Mouse (Mus musculus) CH12.LX (cell line): Measurements from ENCODE around the gene Ush1g. TPM values are rescaled to one million over a fixed set of nuclear protein-coding genes. Genes with fewer than 3 reads are reported as not detected.

Experiments
- DNase-seq: peaks from one replicate; pipeline ENCODE4 v3.0.0-alpha.2; 2013; ENCODE audit errors: extremely low read depth
- H3K27ac ChIP-seq: 2 replicates; pipeline ENCODE4 v1.5.1; 2012; ENCODE audit warnings: low read depth, mild to moderate bottlenecking, control low read depth, moderate library complexity; ENCODE audit not compliant: insufficient read depth
- H3K27me3 ChIP-seq: replicated peaks from 2 replicates; pipeline ENCODE3; 2012; ENCODE audit warnings: inconsistent platforms
- H3K36me3 ChIP-seq, 2 experiments: replicated peaks in 1 of 2; 2 replicates each; pipeline versions ENCODE3 to v1.6.1; 2012; ENCODE audit warnings: inconsistent platforms in 1 of 2, low read length in 1 of 2, mild to moderate bottlenecking in 1 of 2, mixed read lengths in 1 of 2, moderate library complexity in 1 of 2; ENCODE audit not compliant: control insufficient read depth in 1 of 2, insufficient read depth in 1 of 2
- H3K4me1 ChIP-seq, 2 experiments: 2 replicates each; pipeline ENCODE4 v1.6.1; 2012; ENCODE audit warnings: inconsistent platforms in 1 of 2, moderate library complexity in 1 of 2; ENCODE audit not compliant: insufficient read depth in 2 of 2, control insufficient read depth in 1 of 2
- H3K4me2 ChIP-seq: 2 replicates; pipeline ENCODE4 v1.6.1; 2012; ENCODE audit warnings: low read depth, mild to moderate bottlenecking, control low read depth; ENCODE audit not compliant: poor library complexity, insufficient read depth, severe bottlenecking
- H3K4me3 ChIP-seq, 3 experiments: fragments of 150-350 bp in 1 of 3; sonication (generic) in 1 of 3; replicated peaks in 1 of 3; 2 replicates each; pipeline versions ENCODE3 to v1.5.1; 2011 to 2012; ENCODE audit warnings: low read depth in 2 of 3, low read length in 2 of 3, mild to moderate bottlenecking in 2 of 3, moderate library complexity in 2 of 3, control low read depth in 1 of 3, improper control_type of control experiment in 1 of 3, inconsistent platforms in 1 of 3, mixed read lengths in 1 of 3; ENCODE audit not compliant: poor library complexity in 1 of 3
- H3K79me2 ChIP-seq: replicated peaks from 2 replicates; pipeline ENCODE4 v1.6.1; 2012; ENCODE audit warnings: mild to moderate bottlenecking, moderate library complexity; ENCODE audit not compliant: control insufficient read depth, poor library complexity, insufficient read depth, severe bottlenecking; ENCODE audit errors: extremely low read depth
- H3K9ac ChIP-seq: 2 replicates; pipeline ENCODE4 v1.6.1; 2012; ENCODE audit warnings: low read depth, mild to moderate bottlenecking, control low read depth, moderate library complexity; ENCODE audit not compliant: insufficient read depth
- H3K9me3 ChIP-seq: replicated peaks from 2 replicates; pipeline ENCODE3; 2012; ENCODE audit warnings: low read length, inconsistent platforms, mixed read lengths
- BHLHE40 ChIP-seq: IDR thresholded peaks from 2 replicates; pipeline ENCODE4 v1.6.1; 2011; ENCODE audit warnings: mild to moderate bottlenecking, low read depth, low read length, improper control_type of control experiment
- CHD1 ChIP-seq: IDR thresholded peaks from 2 replicates; pipeline ENCODE4 v1.6.1; 2012; ENCODE audit warnings: low read depth, low read length, improper control_type of control experiment, inconsistent platforms
- CHD2 ChIP-seq: IDR thresholded peaks from 2 replicates; pipeline ENCODE4 v1.6.1; 2011; ENCODE audit warnings: low read length, improper control_type of control experiment
- CTCF ChIP-seq, 2 experiments: IDR thresholded peaks in 1 of 2; conservative IDR thresholded peaks in 1 of 2; 2 replicates each; pipeline ENCODE4 v1.5.1; 2011 to 2012; ENCODE audit warnings: low read depth in 2 of 2, low read length in 2 of 2, improper control_type of control experiment in 1 of 2, inconsistent platforms in 1 of 2, mild to moderate bottlenecking in 1 of 2, moderate library complexity in 1 of 2
- E2F4 ChIP-seq: IDR thresholded peaks from 2 replicates; pipeline ENCODE4 v1.6.1; 2011; ENCODE audit warnings: low read depth, low read length, improper control_type of control experiment; ENCODE audit not compliant: insufficient replicate concordance
- ELF1 ChIP-seq: IDR thresholded peaks from 2 replicates; pipeline ENCODE4 v1.6.1; 2014; ENCODE audit warnings: low read depth, mild to moderate bottlenecking, inconsistent platforms, low read length, improper control_type of control experiment
- EP300 ChIP-seq: IDR thresholded peaks from 2 replicates; pipeline ENCODE4 v1.6.1; 2011; ENCODE audit warnings: low read length, improper control_type of control experiment
- ETS1 ChIP-seq: conservative IDR thresholded peaks from 2 replicates; pipeline ENCODE4 v1.6.1; 2012; ENCODE audit warnings: low read depth, mild to moderate bottlenecking, inconsistent platforms, low read length, improper control_type of control experiment, moderate library complexity
- GABPA ChIP-seq: IDR thresholded peaks from 2 replicates; pipeline ENCODE4 v1.6.1; 2012; ENCODE audit warnings: low read depth, low read length, improper control_type of control experiment, inconsistent platforms; ENCODE audit not compliant: insufficient replicate concordance
- HCFC1 ChIP-seq: IDR thresholded peaks from 2 replicates; pipeline ENCODE4 v1.6.1; 2012; ENCODE audit warnings: low read depth, mild to moderate bottlenecking, inconsistent platforms, low read length, improper control_type of control experiment
- IRF4 ChIP-seq: IDR thresholded peaks from 2 replicates; pipeline ENCODE4 v1.6.1; 2014; ENCODE audit warnings: low read depth, mild to moderate bottlenecking, inconsistent platforms, low read length, improper control_type of control experiment
- JUN ChIP-seq: IDR thresholded peaks from 2 replicates; pipeline ENCODE4 v1.6.1; 2011; ENCODE audit warnings: low read depth, mild to moderate bottlenecking, low read length, improper control_type of control experiment, moderate library complexity; ENCODE audit not compliant: insufficient read depth
- JUND ChIP-seq: conservative IDR thresholded peaks from 2 replicates; pipeline ENCODE4 v1.6.1; 2011; ENCODE audit warnings: low read depth, low read length, improper control_type of control experiment
- KAT2A ChIP-seq: IDR thresholded peaks from 2 replicates; pipeline ENCODE4 v1.6.1; 2012; ENCODE audit warnings: low read length, improper control_type of control experiment, inconsistent platforms; ENCODE audit not compliant: insufficient replicate concordance
- MAFK ChIP-seq: IDR thresholded peaks from 2 replicates; pipeline ENCODE4 v1.6.1; 2011; ENCODE audit warnings: low read length, improper control_type of control experiment; ENCODE audit not compliant: insufficient replicate concordance
- MAX ChIP-seq: IDR thresholded peaks from 2 replicates; pipeline ENCODE4 v1.6.1; 2011; ENCODE audit warnings: low read length, improper control_type of control experiment
- MAZ ChIP-seq: IDR thresholded peaks from 2 replicates; pipeline ENCODE4 v1.6.1; 2012; ENCODE audit warnings: low read depth, mild to moderate bottlenecking, inconsistent platforms, low read length, improper control_type of control experiment, moderate library complexity
- MEF2A ChIP-seq: IDR thresholded peaks from 2 replicates; pipeline ENCODE4 v1.6.1; 2014; ENCODE audit warnings: low read depth, mild to moderate bottlenecking, inconsistent platforms, low read length, improper control_type of control experiment, borderline replicate concordance
- MXI1 ChIP-seq: IDR thresholded peaks from 2 replicates; pipeline ENCODE4 v1.6.1; 2011; ENCODE audit warnings: mild to moderate bottlenecking, low read depth, low read length, improper control_type of control experiment
- MYC ChIP-seq: IDR thresholded peaks from 2 replicates; pipeline ENCODE4 v1.6.1; 2011; ENCODE audit warnings: low read depth, mild to moderate bottlenecking, improper control_type of control experiment, low read length
- NELFE ChIP-seq: IDR thresholded peaks from 2 replicates; pipeline ENCODE4 v1.6.1; 2011; ENCODE audit warnings: low read depth, low read length, improper control_type of control experiment
- NRF1 ChIP-seq: IDR thresholded peaks from 2 replicates; pipeline ENCODE4 v1.6.1; 2014; ENCODE audit warnings: low read depth, mild to moderate bottlenecking, inconsistent platforms, low read length, improper control_type of control experiment, moderate library complexity
- PAX5 ChIP-seq: IDR thresholded peaks from 2 replicates; pipeline ENCODE4 v1.6.1; 2012; ENCODE audit warnings: low read length, inconsistent platforms, mixed read lengths
- POLR2A ChIP-seq: IDR thresholded peaks from 2 replicates; pipeline ENCODE4 v1.6.1; 2011; ENCODE audit warnings: low read depth, mild to moderate bottlenecking, improper control_type of control experiment, low read length
- POLR2AphosphoS2 ChIP-seq: IDR thresholded peaks from 2 replicates; pipeline ENCODE4 v1.6.1; 2011; ENCODE audit warnings: low read depth, low read length, improper control_type of control experiment
- RAD21 ChIP-seq: IDR thresholded peaks from 2 replicates; pipeline ENCODE4 v1.6.1; 2011; ENCODE audit warnings: low read depth, mild to moderate bottlenecking, low read length, improper control_type of control experiment, moderate library complexity
- RCOR1 ChIP-seq: conservative IDR thresholded peaks from 2 replicates; pipeline ENCODE4 v1.6.1; 2012; ENCODE audit warnings: low read depth, mild to moderate bottlenecking, inconsistent platforms, low read length, improper control_type of control experiment
- SIN3A ChIP-seq: IDR thresholded peaks from 2 replicates; pipeline ENCODE4 v1.6.1; 2012; ENCODE audit warnings: low read length, improper control_type of control experiment, inconsistent platforms
- SMC3 ChIP-seq: IDR thresholded peaks from 2 replicates; pipeline ENCODE4 v1.6.1; 2011; ENCODE audit warnings: low read depth, low read length, improper control_type of control experiment
- TBP ChIP-seq: conservative IDR thresholded peaks from 2 replicates; pipeline ENCODE4 v1.6.1; 2011; ENCODE audit warnings: low read depth, low read length, improper control_type of control experiment
- TCF12 ChIP-seq: IDR thresholded peaks from 2 replicates; pipeline ENCODE4 v1.6.1; 2014; ENCODE audit warnings: low read depth, mild to moderate bottlenecking, inconsistent platforms, low read length, improper control_type of control experiment
- UBTF ChIP-seq: IDR thresholded peaks from 2 replicates; pipeline ENCODE4 v1.6.1; 2012; ENCODE audit warnings: low read depth, mild to moderate bottlenecking, inconsistent platforms, low read length, improper control_type of control experiment, moderate library complexity
- USF1 ChIP-seq: IDR thresholded peaks from 2 replicates; pipeline ENCODE4 v1.6.1; 2014; ENCODE audit warnings: low read depth, mild to moderate bottlenecking, inconsistent platforms, low read length, improper control_type of control experiment
- USF2 ChIP-seq: conservative IDR thresholded peaks from 2 replicates; pipeline ENCODE4 v1.6.1; 2011; ENCODE audit warnings: low read depth, low read length, improper control_type of control experiment
- ZC3H11A ChIP-seq: IDR thresholded peaks from 2 replicates; pipeline ENCODE4 v1.6.1; 2012; ENCODE audit warnings: low read depth, mild to moderate bottlenecking, inconsistent platforms, low read length, improper control_type of control experiment
- ZKSCAN1 ChIP-seq: IDR thresholded peaks from 2 replicates; pipeline ENCODE4 v1.6.1; 2012; ENCODE audit warnings: low read depth, inconsistent platforms, low read length, improper control_type of control experiment, borderline replicate concordance
- ZMIZ1 ChIP-seq: IDR thresholded peaks from 2 replicates; pipeline ENCODE4 v1.6.1; 2012; ENCODE audit warnings: low read depth, mild to moderate bottlenecking, inconsistent platforms, low read length, improper control_type of control experiment
- ZNF384 ChIP-seq: IDR thresholded peaks from 2 replicates; pipeline ENCODE4 v1.6.1; 2012; ENCODE audit warnings: low read depth, low read length, improper control_type of control experiment, inconsistent platforms
- dilution Hi-C: fragments of 300-500 bp; cut with MboI; formaldehyde crosslinking; loops from 2 replicates; pipeline ENCODE4 v1.14.3; 2020; ENCODE audit warnings: low sequenced_read_pairs; ENCODE audit not compliant: extremely low pct_unique_long_range_greater_than_20kb, extremely low pct_ligation_motif_present
- in situ Hi-C: fragments of 300-500 bp; cut with MboI; formaldehyde crosslinking; loops from 3 replicates; pipeline ENCODE4 v1.14.3; 2019; ENCODE audit warnings: low sequenced_read_pairs, low pct_ligation_motif_present, low pct_unique_long_range_greater_than_20kb, mixed read lengths
- polyA plus RNA-seq: library from polyadenylated mRNA; unstranded; fragments of >175 nt; gene quantifications from 2 replicates; pipeline ENCODE4 v1.2.1, GENCODE M21; 2012; ENCODE audit warnings: low read depth; ENCODE audit not compliant: insufficient read length
- total RNA-seq, 2 experiments: library from RNA; depleted of rRNA; stranded (reverse); fragments of 300-350 nt in 1 of 2; fragments of >200 nt in 1 of 2; gene quantifications; 2 replicates each; pipeline ENCODE4 v1.2.3; 2012 to 2014

Gene Ush1g
- total and polyA plus RNA-seq, 3 experiments: 0.42 TPM; not detected in 2

GRCm38 (mm10) chr11:115276780-115277603 is 44.8 kb downstream of the Ush1g start, which contains the start of gene Fdxr:
Gene Fdxr (minus strand): TSS chr11:115277050.
- Histone ChIP-seq H3K27me3 (no peaks in the 10 kb centered on the region), H3K9me3 (no peaks in the 10 kb centered on the region), H3K4me2 (peak within 1 kb of the TSS; percentile 94), H3K36me3 (peaks cover 5 to 26% of the 10 kb centered on the region in 2 experiments), H3K27ac (peak within 1 kb of the TSS; percentile 85), H3K9ac (peak within 1 kb of the TSS; percentile 97), H3K4me3 (peak within 1 kb of the TSS; percentile 71 to 98 (median 84)), H3K4me1 (peaks cover 32 to 63% of the 10 kb centered on the region in 2 experiments), H3K79me2 (0 out of 2 replicates have a peak, but pooled peaks cover 9% of the 10 kb centered on the region)
- peak; percentile 97 for TF ChIP-seq CHD2
- peak; percentile 99 for TF ChIP-seq GABPA
- peak; percentile 82 for TF ChIP-seq JUND
- peak; percentile 96 for TF ChIP-seq POLR2A
- peak; percentile 70; the same call in 1 of the 2 replicates for TF ChIP-seq CHD1
- TF ChIP-seq MAZ: peak; percentile 92
- peak; percentile 69 for TF ChIP-seq NRF1
- no peak for TF ChIP-seq RAD21
- no peak for TF ChIP-seq ZNF384
- peak; percentile 94 for TF ChIP-seq HCFC1
- TF ChIP-seq NELFE: peak; percentile 98
- no peak for TF ChIP-seq USF1
- peak; percentile 99 for TF ChIP-seq BHLHE40
- TF ChIP-seq ELF1: peak; percentile 99
- TF ChIP-seq POLR2AphosphoS2: peak; percentile 96
- peak; percentile 94 for TF ChIP-seq SIN3A
- TF ChIP-seq MAX: peak; percentile 74
- peak; percentile 64 for TF ChIP-seq MYC
- TF ChIP-seq ETS1: peak; percentile 36; the same call in 1 of the 2 replicates
- peak; percentile 94 for TF ChIP-seq UBTF
- TF ChIP-seq PAX5: no peak
- TF ChIP-seq ZKSCAN1: no peak
- peak; percentile 95 for TF ChIP-seq TCF12
- peak; percentile 80; the same call in 1 of the 2 replicates for TF ChIP-seq E2F4
- TF ChIP-seq TBP: peak; percentile 90
- peak; percentile 97 for TF ChIP-seq ZMIZ1
- peak; percentile 48; the same call in 1 of the 2 replicates for TF ChIP-seq IRF4
- peak; percentile 89; the same call in 1 of the 2 replicates for TF ChIP-seq KAT2A
- TF ChIP-seq JUN: peak; percentile 88
- TF ChIP-seq CTCF (conservative IDR thresholded peaks at IDR 0.05 in 1 of 2, IDR thresholded peaks at IDR 0.05 in 1 of 2; ENCODE audit: low read depth in 2 of 2, low read length in 2 of 2): peak in 1 of 2 experiments; percentile 16; a peak in 1 of 4 replicates
- TF ChIP-seq MAFK: no peak; the same call in 1 of the 2 replicates
- TF ChIP-seq MXI1: peak; percentile 88
- TF ChIP-seq USF2: 0 out of 2 replicates have a peak, but pooled peaks have one; percentile 3
- no peak; the same call in 1 of the 2 replicates for TF ChIP-seq EP300
- peak; percentile 63; the same call in 1 of the 2 replicates for TF ChIP-seq MEF2A
- peak; percentile 78 for TF ChIP-seq RCOR1
- TF ChIP-seq ZC3H11A: no peak
- TF ChIP-seq SMC3: no peak
- in situ Hi-C loops (no loop called here), dilution Hi-C loops (no loop called here)
- DNase-seq: peak; percentile 100
